Mouse (Mus musculus) adrenal gland, postnatal 25 days (tissue): ENCODE results near the gene Mael. TPM values are rescaled to one million over a fixed set of nuclear protein-coding genes. Genes with fewer than 3 reads are reported as not detected.

Experiments used
- DNase-seq: peaks from one replicate; pipeline ENCODE4 v3.0.0; 2021; ENCODE audit warnings: mixed read lengths
- total RNA-seq: library from RNA; stranded (reverse); gene quantifications from 2 replicates; pipeline ENCODE4 v1.2.3, GENCODE M21; 2021

The Mael gene
- total RNA-seq, 1 experiment from 2014 or later = not detected

GRCm38 (mm10) chr1:166153351-166154120 is 85.0 kb downstream of the Mael start:
- DNase-seq = peak; percentile 92

- no peak for DNase-seq
Measured at GRCm38 (mm10) chr1:166152034-166152433, 86.5 kb downstream of the Mael start.

GRCm38 (mm10) chr1:166151341-166151740 is 87.2 kb downstream of the Mael start:
- no peak for DNase-seq

Other genes starting within 250 kb of the Mael start
- 17.3 and 19.2 TPM in 2 replicates for gene Pou2f1, start 236.1 kb downstream of the Mael start, total RNA-seq
- gene Dusp27, start 110.8 kb downstream of the Mael start, total RNA-seq = not detected in 2 replicates
- 0.30 TPM in 1 of 2 replicates, not detected in the other for gene Gpa33, start 108.5 kb downstream of the Mael start, total RNA-seq
- gene Ildr2, start 15.4 kb upstream of the Mael start, total RNA-seq = 3.2 and 4.6 TPM in 2 replicates
- gene Tada1, start 140.3 kb upstream of the Mael start, total RNA-seq = 19.5 and 23.5 TPM in 2 replicates
- 34.4 and 37.4 TPM in 2 replicates for gene Pogk, start 171.1 kb upstream of the Mael start, total RNA-seq